Mouse (Mus musculus): ENCODE measurements around the gene Cd3eap. TPM values are rescaled to one million over a fixed set of nuclear protein-coding genes. Genes with fewer than 3 reads are reported as not detected.

The Cd3eap gene
- polyA plus RNA-seq, 1 experiment from 2014 or later: 6.8 TPM

DNA sequence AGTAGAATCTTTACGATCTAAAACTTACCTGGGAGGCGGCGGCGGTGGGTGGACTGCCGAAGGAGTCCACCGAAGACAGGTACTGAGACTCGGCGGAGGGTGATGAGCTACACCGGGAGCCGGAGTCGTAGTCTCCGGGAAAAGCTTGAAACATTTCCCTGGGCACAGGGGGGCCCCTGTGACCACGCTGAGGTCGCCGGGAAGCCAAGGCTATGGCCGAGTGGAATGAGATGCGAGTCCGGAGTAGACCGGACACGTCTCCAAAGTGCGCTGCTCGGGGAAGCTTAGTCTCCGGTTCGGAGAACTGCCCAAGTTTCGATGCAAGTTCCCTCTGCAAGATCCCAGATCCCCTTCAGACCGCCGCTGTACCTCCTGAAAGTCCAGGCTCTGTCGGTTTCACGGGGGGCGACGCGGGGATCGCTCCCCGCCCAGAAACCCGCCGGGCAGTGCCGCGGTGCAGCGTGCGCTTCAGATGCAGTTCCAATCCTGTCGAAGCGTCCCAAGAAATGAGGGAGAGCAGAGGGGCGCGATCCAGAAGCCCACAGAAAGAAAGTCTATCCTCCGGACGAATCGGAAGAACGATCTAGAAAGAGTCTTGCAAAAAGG lies 49.9 kb downstream of the Cd3eap start:
- WGBS (ENCODE audit: insufficient replicate concordance): under 1% methylated on average over 48 of the region's 48 CpGs
- H3K36me3 ChIP-seq (ENCODE audit: control insufficient read depth, insufficient read depth): no peaks in the 10 kb centered on the region
- peak overlapping the region; percentile 99 for H3K4me2 ChIP-seq (ENCODE audit: low read depth, low read length)
- peak overlapping the region; percentile 36; the same call in 1 of the 2 replicates for H3K9ac ChIP-seq (ENCODE audit: low read depth, low read length)
- H3K4me3 ChIP-seq (ENCODE audit: low read depth, low read length): peak overlapping the region; percentile 71
- peaks cover 24% of the 10 kb centered on the region for H3K4me1 ChIP-seq (ENCODE audit: control insufficient read depth, low read depth, low read length)
- no peak overlapping the region for H3K27ac ChIP-seq (ENCODE audit: low read length)
- no peaks in the 10 kb centered on the region for H3K9me3 ChIP-seq (replicated peaks; ENCODE audit: control insufficient read depth, low read length)
- H3K27me3 ChIP-seq (ENCODE audit: control insufficient read depth, insufficient read depth, low read depth, low read length): peaks cover 41% of the 10 kb centered on the region
- ATAC-seq (ENCODE audit: low read depth): no peak

GRCm38 (mm10) chr7:19308454-19309277 lies 50.6 kb downstream of the Cd3eap start:
- Histone ChIP-seq H3K27me3 (ENCODE audit: control insufficient read depth, insufficient read depth, low read depth, low read length) (peaks cover 47% of the 10 kb centered on the region), H3K9me3 (replicated peaks; ENCODE audit: control insufficient read depth, low read length) (no peaks in the 10 kb centered on the region), H3K27ac (ENCODE audit: low read length) (peak overlapping the region; percentile 54; the same call in 1 of the 2 replicates), H3K4me1 (ENCODE audit: control insufficient read depth, low read depth, low read length) (peaks cover 24% of the 10 kb centered on the region), H3K4me2 (ENCODE audit: low read depth, low read length) (peak overlapping the region; percentile 99), H3K4me3 (ENCODE audit: low read depth, low read length) (peak overlapping the region; percentile 71), H3K36me3 (ENCODE audit: control insufficient read depth, insufficient read depth) (no peaks in the 10 kb centered on the region), H3K9ac (ENCODE audit: low read depth, low read length) (peak overlapping the region; percentile 66)
- ATAC-seq (ENCODE audit: low read depth): peak; percentile 85
- under 1% methylated on average over 58 of the region's 58 CpGs for WGBS (ENCODE audit: insufficient replicate concordance)

- Histone ChIP-seq H3K4me2 (ENCODE audit: low read depth, low read length) (peak overlapping the region; percentile 99), H3K27me3 (ENCODE audit: control insufficient read depth, insufficient read depth, low read depth, low read length) (peaks cover 54% of the 10 kb centered on the region), H3K9ac (ENCODE audit: low read depth, low read length) (peak overlapping the region; percentile 66), H3K4me1 (ENCODE audit: control insufficient read depth, low read depth, low read length) (peaks cover 24% of the 10 kb centered on the region), H3K9me3 (replicated peaks; ENCODE audit: control insufficient read depth, low read length) (no peaks in the 10 kb centered on the region), H3K27ac (ENCODE audit: low read length) (peak overlapping the region; percentile 54; the same call in 1 of the 2 replicates), H3K36me3 (ENCODE audit: control insufficient read depth, insufficient read depth) (no peaks in the 10 kb centered on the region), H3K4me3 (ENCODE audit: low read depth, low read length) (peak overlapping the region; percentile 71)
- WGBS (ENCODE audit: insufficient replicate concordance): 2% methylated on average over 18 of the region's 18 CpGs
- peak; percentile 36 for ATAC-seq (ENCODE audit: low read depth)
These were observed 51.4 kb downstream of the Cd3eap start for GRCm38 (mm10) chr7:19307739-19308453.

DNA sequence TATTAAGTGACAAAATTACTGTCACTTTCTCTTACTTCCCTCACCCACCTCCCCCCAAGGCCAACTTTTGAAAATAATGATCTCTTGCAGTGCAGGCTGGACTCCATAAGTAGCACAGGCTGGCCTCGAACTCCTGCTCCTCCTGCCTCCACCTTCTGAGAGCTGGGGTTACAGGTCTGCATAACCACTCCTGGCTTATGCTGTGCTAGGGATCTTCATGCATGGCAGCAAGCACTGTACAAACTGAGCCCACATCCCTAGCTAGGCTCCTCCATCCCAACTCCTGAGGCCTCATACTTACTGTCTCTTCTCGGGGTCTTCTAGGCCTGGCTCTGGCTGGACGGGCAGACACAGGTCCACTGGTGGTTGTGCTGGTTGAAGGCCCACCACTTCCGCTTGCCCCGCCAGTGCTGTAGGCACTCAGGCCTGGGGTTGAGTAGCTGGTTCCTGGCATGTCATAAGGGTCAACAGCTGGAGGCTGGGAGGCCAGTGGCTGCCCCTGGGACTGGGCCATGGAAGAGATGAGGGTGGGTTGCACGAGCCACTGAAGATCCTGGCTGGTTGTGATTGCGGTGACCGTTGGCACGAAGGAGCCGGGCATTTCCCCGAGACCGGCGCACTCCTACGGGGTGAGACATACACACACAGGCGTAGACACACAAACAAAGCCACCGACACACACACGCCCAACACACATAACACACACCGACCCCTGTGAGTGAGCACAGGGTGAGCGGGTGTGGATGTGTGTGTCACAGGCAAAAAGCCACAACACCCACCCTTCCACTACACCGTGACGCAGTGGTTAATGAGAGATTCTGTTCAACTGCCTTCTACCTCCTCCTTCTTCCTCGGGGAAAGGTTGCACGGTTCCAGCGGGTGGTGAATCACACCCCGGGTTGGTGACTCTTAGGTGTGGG lies 52.2 kb downstream of the Cd3eap start:
- ATAC-seq (ENCODE audit: low read depth): no peak
- peaks cover 62% of the 10 kb centered on the region for H3K27me3 ChIP-seq (ENCODE audit: control insufficient read depth, insufficient read depth, low read depth, low read length)
- no peaks in the 10 kb centered on the region for H3K9me3 ChIP-seq (replicated peaks; ENCODE audit: control insufficient read depth, low read length)
- peaks cover 24% of the 10 kb centered on the region for H3K4me1 ChIP-seq (ENCODE audit: control insufficient read depth, low read depth, low read length)
- H3K4me3 ChIP-seq (ENCODE audit: low read depth, low read length): no peak overlapping the region
- no peaks in the 10 kb centered on the region for H3K36me3 ChIP-seq (ENCODE audit: control insufficient read depth, insufficient read depth)
- H3K9ac ChIP-seq (ENCODE audit: low read depth, low read length): no peak overlapping the region
- WGBS (ENCODE audit: insufficient replicate concordance): 58% methylated on average over 25 of the region's 25 CpGs
- H3K27ac ChIP-seq (ENCODE audit: low read length): no peak overlapping the region
- no peak overlapping the region for H3K4me2 ChIP-seq (ENCODE audit: low read depth, low read length)

MicroRNAs within 50 kb of the gene (microRNA counts, 519-probe panel; counts per million panel counts)
- microRNA mmu-miR-343: 60.7 counts per million

Small RNA genes within 50 kb of the gene (microRNA-seq; reads per million reads assigned to microRNA genes)
- not detected for gene Mir343

Other genes with a start within 250 kb of the Cd3eap start
- 0.11 and 0.12 TPM in 2 replicates for gene Gm4969, start 241.1 kb downstream of the Cd3eap start, polyA plus RNA-seq (2015; fragmentation: Nextera tagmentation; extraction: Ambion mirVana)
- gene Fbxo46, start 239.6 kb downstream of the Cd3eap start, polyA plus RNA-seq (2015; fragmentation: Nextera tagmentation; extraction: Ambion mirVana): 4.7 and 5.2 TPM in 2 replicates
- gene Qpctl, start 210.2 kb downstream of the Cd3eap start, polyA plus RNA-seq (2015; fragmentation: Nextera tagmentation; extraction: Ambion mirVana): 3.9 and 4.0 TPM in 2 replicates
- 47.9 and 54.4 TPM in 2 replicates for gene Snrpd2, start 209.8 kb downstream of the Cd3eap start, polyA plus RNA-seq (2015; fragmentation: Nextera tagmentation; extraction: Ambion mirVana)
- gene Gipr, start 193.4 kb downstream of the Cd3eap start, polyA plus RNA-seq (2015; fragmentation: Nextera tagmentation; extraction: Ambion mirVana): 0.99 and 2.1 TPM in 2 replicates
- 4.0 and 5.0 TPM in 2 replicates for gene Eml2, start 183.1 kb downstream of the Cd3eap start, polyA plus RNA-seq (2015; fragmentation: Nextera tagmentation; extraction: Ambion mirVana)
- gene Gpr4, start 146.9 kb downstream of the Cd3eap start, polyA plus RNA-seq (2015; fragmentation: Nextera tagmentation; extraction: Ambion mirVana): 0.49 and 0.60 TPM in 2 replicates
- 13.2 and 14.3 TPM in 2 replicates for gene Opa3, start 131.1 kb downstream of the Cd3eap start, polyA plus RNA-seq (2015; fragmentation: Nextera tagmentation; extraction: Ambion mirVana)
- 32.8 and 33.0 TPM in 2 replicates for gene Vasp, start 87.7 kb downstream of the Cd3eap start, polyA plus RNA-seq (2015; fragmentation: Nextera tagmentation; extraction: Ambion mirVana)
- 0.11 TPM in 1 of 2 replicates, not detected in the other for gene Ppm1n, start 79.4 kb downstream of the Cd3eap start, polyA plus RNA-seq (2015; fragmentation: Nextera tagmentation; extraction: Ambion mirVana)
- 2.9 and 4.1 TPM in 2 replicates for gene Rtn2, start 76.9 kb downstream of the Cd3eap start, polyA plus RNA-seq (2015; fragmentation: Nextera tagmentation; extraction: Ambion mirVana)
- not detected in 2 replicates for gene Fosb, start 49.4 kb downstream of the Cd3eap start, polyA plus RNA-seq (2015; fragmentation: Nextera tagmentation; extraction: Ambion mirVana)
- 11.4 and 14.5 TPM in 2 replicates for gene Ercc1, start 14.7 kb downstream of the Cd3eap start, polyA plus RNA-seq (2015; fragmentation: Nextera tagmentation; extraction: Ambion mirVana)
- 0.57 and 0.85 TPM in 2 replicates for gene Ppp1r13l, start 266 bp upstream of the Cd3eap start, polyA plus RNA-seq (2015; fragmentation: Nextera tagmentation; extraction: Ambion mirVana)
- 5.9 and 6.2 TPM in 2 replicates for gene Ercc2, start 22.5 kb upstream of the Cd3eap start, polyA plus RNA-seq (2015; fragmentation: Nextera tagmentation; extraction: Ambion mirVana)
- 0.34 and 0.51 TPM in 2 replicates for gene Klc3, start 44.6 kb upstream of the Cd3eap start, polyA plus RNA-seq (2015; fragmentation: Nextera tagmentation; extraction: Ambion mirVana)
- 27.9 and 65.4 TPM in 2 replicates for gene Ckm, start 45.3 kb upstream of the Cd3eap start, polyA plus RNA-seq (2015; fragmentation: Nextera tagmentation; extraction: Ambion mirVana)
- 0.99 and 1.3 TPM in 2 replicates for gene Mark4, start 99.3 kb upstream of the Cd3eap start, polyA plus RNA-seq (2015; fragmentation: Nextera tagmentation; extraction: Ambion mirVana)
- 0.54 and 0.55 TPM in 2 replicates for gene Exoc3l2, start 103.8 kb upstream of the Cd3eap start, polyA plus RNA-seq (2015; fragmentation: Nextera tagmentation; extraction: Ambion mirVana)
- gene Bloc1s3, start 148.9 kb upstream of the Cd3eap start, polyA plus RNA-seq (2015; fragmentation: Nextera tagmentation; extraction: Ambion mirVana): 0.65 and 0.72 TPM in 2 replicates
- 37.2 and 37.4 TPM in 2 replicates for gene Trappc6a, start 148.9 kb upstream of the Cd3eap start, polyA plus RNA-seq (2015; fragmentation: Nextera tagmentation; extraction: Ambion mirVana)
- gene Nkpd1, start 158.4 kb upstream of the Cd3eap start, polyA plus RNA-seq (2015; fragmentation: Nextera tagmentation; extraction: Ambion mirVana): not detected in 2 replicates
- gene Ppp1r37, start 203.6 kb upstream of the Cd3eap start, polyA plus RNA-seq (2015; fragmentation: Nextera tagmentation; extraction: Ambion mirVana): 9.5 and 11.3 TPM in 2 replicates
- gene Zfp296, start 217.8 kb upstream of the Cd3eap start, polyA plus RNA-seq (2015; fragmentation: Nextera tagmentation; extraction: Ambion mirVana): 0.48 and 0.59 TPM in 2 replicates
- 71.1 and 74.2 TPM in 2 replicates for gene Gemin7, start 218.1 kb upstream of the Cd3eap start, polyA plus RNA-seq (2015; fragmentation: Nextera tagmentation; extraction: Ambion mirVana)
- gene Clasrp, start 245.0 kb upstream of the Cd3eap start, polyA plus RNA-seq (2015; fragmentation: Nextera tagmentation; extraction: Ambion mirVana): 9.4 and 11.4 TPM in 2 replicates

All from liver, embryonic 16.5 days (tissue).